Mouse (Mus musculus): ENCODE data around the gene Ntpcr. TPM values are rescaled to one million over a fixed set of nuclear protein-coding genes. Genes with fewer than 3 reads are reported as not detected.
A peak's percentile ranks its signal among the peaks of the same experiment; 100 is the strongest.

Ntpcr gene
- polyA plus RNA-seq, 1 experiment = 52.9 TPM

GRCm38 (mm10) chr8:125725037-125725820, 4.5 kb upstream of the Ntpcr start:
- no peak for DNase-seq (ENCODE audit: low spot score)

GRCm38 (mm10) chr8:125726143-125726542, 3.6 kb upstream of the Ntpcr start:
- no peak for DNase-seq (ENCODE audit: low spot score)

GRCm38 (mm10) chr8:125726986-125727385, 2.8 kb upstream of the Ntpcr start:
- DNase-seq (ENCODE audit: low spot score) = no peak

GRCm38 (mm10) chr8:125727797-125728196, 2.0 kb upstream of the Ntpcr start:
- no peak for DNase-seq (ENCODE audit: low spot score)

- DNase-seq (ENCODE audit: low spot score) = peak; percentile 79
These were observed 4.5 kb downstream of the Ntpcr start for GRCm38 (mm10) chr8:125733964-125734956.

- DNase-seq (ENCODE audit: low spot score) = no peak
These were observed 9.2 kb downstream of the Ntpcr start for GRCm38 (mm10) chr8:125738956-125739355.

- no peak for DNase-seq (ENCODE audit: low spot score)
These were observed 10.9 kb downstream of the Ntpcr start for GRCm38 (mm10) chr8:125740655-125741054.

- DNase-seq (ENCODE audit: low spot score) = no peak
These were observed 11.6 kb downstream of the Ntpcr start for GRCm38 (mm10) chr8:125741377-125741776.

GRCm38 (mm10) chr8:125741855-125742254, 12.1 kb downstream of the Ntpcr start:
- DNase-seq (ENCODE audit: low spot score) = no peak

GRCm38 (mm10) chr8:125742406-125742805, 12.6 kb downstream of the Ntpcr start:
- DNase-seq (ENCODE audit: low spot score) = no peak

- no peak for DNase-seq (ENCODE audit: low spot score)
These were observed 15.3 kb downstream of the Ntpcr start for GRCm38 (mm10) chr8:125744914-125745576.

- DNase-seq (ENCODE audit: low spot score) = no peak
These were observed 17.6 kb downstream of the Ntpcr start for GRCm38 (mm10) chr8:125747390-125747789.

GRCm38 (mm10) chr8:125750846-125751245, 21.1 kb downstream of the Ntpcr start:
- no peak for DNase-seq (ENCODE audit: low spot score)

GRCm38 (mm10) chr8:125755896-125756295, 26.1 kb downstream of the Ntpcr start:
- no peak for DNase-seq (ENCODE audit: low spot score)

GRCm38 (mm10) chr8:125756391-125757105, 26.8 kb downstream of the Ntpcr start:
- DNase-seq (ENCODE audit: low spot score) = no peak

GRCm38 (mm10) chr8:125757106-125757496, 27.3 kb downstream of the Ntpcr start:
- DNase-seq (ENCODE audit: low spot score) = no peak

GRCm38 (mm10) chr8:125759022-125759421, 29.3 kb downstream of the Ntpcr start:
- DNase-seq (ENCODE audit: low spot score) = no peak

- no peak for DNase-seq (ENCODE audit: low spot score)
These were observed 33.5 kb downstream of the Ntpcr start for GRCm38 (mm10) chr8:125763066-125763786.

GRCm38 (mm10) chr8:125768079-125768478, 38.3 kb downstream of the Ntpcr start:
- no peak for DNase-seq (ENCODE audit: low spot score)

GRCm38 (mm10) chr8:125772300-125772699, 42.5 kb downstream of the Ntpcr start:
- no peak for DNase-seq (ENCODE audit: low spot score)
